Mouse (Mus musculus): ENCODE measurements at regions not wholly inside any gene's neighbourhood (a gene's known extent, or its start where the extent isn't known, plus 50 kb on each side); places are given as distances from the start of the nearest gene placed in this dataset.
"Not testable (repeated sequence)": the region's sequence is repeated elsewhere in the genome, so short reads cannot be mapped to it uniquely, and the experiment has no call there.

GRCm38 (mm10) chr9:31650362-31651130, 186.3 kb upstream of the Tmem45b start:
- DNase-seq = peak; percentile 24

- no peak for DNase-seq
These were observed 184.8 kb upstream of the Tmem45b start for GRCm38 (mm10) chr9:31649073-31649472.

- no peak for DNase-seq
These were observed 184.3 kb upstream of the Tmem45b start for GRCm38 (mm10) chr9:31648551-31648950.

GRCm38 (mm10) chr9:31645114-31645513, 180.9 kb upstream of the Tmem45b start:
- DNase-seq = no peak

GRCm38 (mm10) chr9:31644106-31644505, 179.8 kb upstream of the Tmem45b start:
- no peak for DNase-seq

- DNase-seq = no peak
These were observed 177.9 kb upstream of the Tmem45b start for GRCm38 (mm10) chr9:31642169-31642568.

GRCm38 (mm10) chr9:31628291-31628690, 164.0 kb upstream of the Tmem45b start:
- DNase-seq = no peak

GRCm38 (mm10) chr9:31621553-31621952, 157.3 kb upstream of the Tmem45b start:
- DNase-seq = not testable (repeated sequence)

- DNase-seq = no peak
These were observed 155.1 kb upstream of the Tmem45b start for GRCm38 (mm10) chr9:31619344-31619743.

- no peak for DNase-seq
These were observed 150.1 kb upstream of the Tmem45b start for GRCm38 (mm10) chr9:31614250-31614945.

GRCm38 (mm10) chr9:31611036-31611695, 146.9 kb upstream of the Tmem45b start:
- DNase-seq = no peak

GRCm38 (mm10) chr9:31610631-31611030, 146.4 kb upstream of the Tmem45b start:
- no peak for DNase-seq

- DNase-seq = peak; percentile 38
These were observed 145.9 kb upstream of the Tmem45b start for GRCm38 (mm10) chr9:31610212-31610611.

GRCm38 (mm10) chr9:31609731-31610130, 145.5 kb upstream of the Tmem45b start:
- DNase-seq = no peak

GRCm38 (mm10) chr9:31608084-31608870, 144.0 kb upstream of the Tmem45b start:
- DNase-seq = no peak

GRCm38 (mm10) chr9:31606936-31607335, 142.7 kb upstream of the Tmem45b start:
- DNase-seq = no peak

- no peak for DNase-seq
These were observed 140.3 kb upstream of the Tmem45b start for GRCm38 (mm10) chr9:31604497-31605090.

GRCm38 (mm10) chr9:31602707-31603106, 138.4 kb upstream of the Tmem45b start:
- DNase-seq = no peak

- no peak for DNase-seq
These were observed 130.8 kb upstream of the Tmem45b start for GRCm38 (mm10) chr9:31595096-31595495.

- DNase-seq = no peak
These were observed 123.4 kb upstream of the Tmem45b start for GRCm38 (mm10) chr9:31587671-31588070.

GRCm38 (mm10) chr9:31583983-31584382, 119.7 kb upstream of the Tmem45b start:
- no peak for DNase-seq

GRCm38 (mm10) chr9:31582947-31583346, 118.7 kb upstream of the Tmem45b start:
- no peak for DNase-seq
